Mouse (Mus musculus): ENCODE measurements around the gene Rrp1b.
"Not testable (repeated sequence)": the region's sequence is repeated elsewhere in the genome, so short reads cannot be mapped to it uniquely, and the experiment has no call there.

Gene Rrp1b

DNA sequence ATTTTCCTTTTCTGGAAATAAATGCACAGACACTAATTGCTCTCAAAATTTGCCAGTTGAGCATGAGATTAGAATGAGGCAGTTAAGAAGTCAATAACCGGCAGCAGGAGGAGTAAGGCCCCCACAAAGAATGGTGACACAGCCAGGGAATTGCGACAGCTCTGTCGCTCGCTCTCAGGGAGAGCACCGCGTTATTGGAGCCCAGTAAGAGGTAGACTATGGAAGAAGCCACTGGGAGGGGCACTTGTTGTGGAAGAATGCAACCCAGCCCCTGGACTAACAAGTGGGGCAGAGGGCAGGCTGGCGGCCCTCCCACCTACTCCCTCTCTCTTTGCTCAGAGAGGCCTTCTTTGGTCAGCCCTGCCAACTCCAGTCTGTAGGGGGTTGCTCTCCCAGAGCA lies 4.2 kb upstream of the Rrp1b start:
- in situ Hi-C loops (cut with MboI, MseI): loop anchor here (10.0 kb wide), 1 partner anchor 517 kb away; the partner anchor contains the start of gene Wdr4

DNA sequence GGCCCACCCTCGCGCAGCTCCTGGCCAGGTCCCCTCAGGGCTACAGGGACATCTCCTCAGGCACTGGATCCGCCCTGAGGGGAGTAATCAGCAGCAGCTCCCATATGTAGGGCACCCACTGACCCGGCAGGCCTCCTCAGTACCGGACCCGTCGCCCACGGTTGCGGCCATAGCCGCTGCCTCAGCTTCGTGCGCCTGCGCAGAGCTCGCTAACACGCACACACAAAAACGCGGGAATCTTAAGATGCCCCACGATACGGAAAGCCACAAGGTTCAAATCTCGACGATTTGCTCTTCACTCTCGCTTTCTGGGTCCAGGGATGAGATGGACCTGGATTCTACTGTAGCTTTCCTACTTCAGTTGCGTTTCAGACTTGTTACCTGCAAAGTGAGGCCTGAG lies 1.6 kb upstream of the Rrp1b start:
- in situ Hi-C loops (cut with MboI, MseI): loop anchor here (10.0 kb wide), 1 partner anchor 520 kb away; the partner anchor contains the start of gene Wdr4

DNA sequence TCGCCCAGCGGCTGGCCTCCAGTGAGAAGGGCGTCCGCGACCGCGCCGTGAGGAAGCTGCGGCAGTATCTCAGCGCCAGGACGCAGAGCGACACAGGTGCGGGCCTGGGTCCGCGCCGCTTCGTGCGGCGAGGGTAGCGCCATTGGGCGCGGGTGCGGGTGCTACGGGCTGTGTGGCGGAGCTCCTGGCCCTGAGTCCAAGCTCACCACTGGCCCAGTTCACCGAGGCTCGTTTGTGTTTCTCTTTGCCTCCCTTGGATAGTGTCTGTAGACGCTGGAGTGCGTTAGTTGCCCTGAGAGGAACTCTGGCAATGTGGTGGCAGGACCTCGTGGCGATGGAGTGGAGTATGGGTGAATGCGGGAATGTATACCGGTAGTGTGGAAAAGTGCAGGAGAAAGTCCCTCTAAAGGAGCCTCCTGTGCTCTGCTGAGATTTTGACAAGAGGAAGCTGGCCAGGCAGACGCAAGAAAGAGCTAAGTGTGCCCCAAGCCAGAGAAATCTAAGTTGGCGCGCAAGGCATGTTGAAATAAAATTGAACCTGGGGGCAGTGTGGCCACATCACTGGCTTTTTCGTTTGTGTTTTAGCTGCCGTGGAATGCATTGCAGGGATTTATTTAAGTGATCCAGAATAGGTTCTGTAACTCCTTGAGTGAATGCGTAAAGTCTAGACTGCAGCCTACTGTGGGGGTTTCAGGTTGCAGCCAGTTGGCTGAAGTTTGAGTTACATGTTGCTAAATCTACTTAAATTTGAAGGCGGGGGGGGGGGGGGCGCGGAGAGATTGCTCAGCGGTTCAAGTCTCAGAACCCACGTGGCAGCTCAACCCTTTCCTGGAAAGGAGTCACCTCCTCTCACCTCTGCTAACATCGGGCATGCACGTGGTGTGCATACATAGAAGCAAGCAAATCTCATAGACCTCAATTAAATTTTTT lies 874 bp downstream of the Rrp1b start:
- in situ Hi-C loops (cut with MboI, MseI): loop anchor here (10.0 kb wide), 1 partner anchor 522 kb away; the partner anchor contains the start of gene Wdr4

- in situ Hi-C loops (cut with MboI, MseI): no loop called here
Measured at GRCm38 (mm10) chr17:32040263-32040662, 4.4 kb downstream of the Rrp1b start.

GRCm38 (mm10) chr17:32046541-32046940 lies 10.6 kb downstream of the Rrp1b start:
- in situ Hi-C loops (cut with MboI, MseI): no loop called here

DNA sequence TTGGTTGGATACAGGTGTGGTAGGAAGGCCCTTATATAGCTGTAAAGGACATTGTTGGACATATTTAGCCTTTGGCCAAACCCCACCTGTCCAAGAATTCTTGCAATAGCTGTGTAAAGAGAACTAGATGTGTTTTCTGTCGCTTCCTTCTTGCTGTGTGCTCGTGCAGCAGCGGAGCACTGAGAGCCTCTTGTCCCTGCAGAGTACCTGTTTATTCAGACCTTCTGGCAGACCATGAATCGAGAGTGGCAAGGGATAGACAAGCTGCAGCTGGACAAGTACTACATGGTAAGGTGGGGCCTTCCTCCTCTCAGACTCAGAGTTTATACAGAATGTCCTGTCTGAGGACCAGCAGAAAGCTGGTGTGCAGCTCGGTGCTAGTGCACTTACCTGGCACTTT lies 12.5 kb downstream of the Rrp1b start:
- in situ Hi-C loops (cut with MboI, MseI): no loop called here

GRCm38 (mm10) chr17:32049914-32050313 lies 14.0 kb downstream of the Rrp1b start:
- in situ Hi-C loops (cut with MboI, MseI): no loop called here

DNA sequence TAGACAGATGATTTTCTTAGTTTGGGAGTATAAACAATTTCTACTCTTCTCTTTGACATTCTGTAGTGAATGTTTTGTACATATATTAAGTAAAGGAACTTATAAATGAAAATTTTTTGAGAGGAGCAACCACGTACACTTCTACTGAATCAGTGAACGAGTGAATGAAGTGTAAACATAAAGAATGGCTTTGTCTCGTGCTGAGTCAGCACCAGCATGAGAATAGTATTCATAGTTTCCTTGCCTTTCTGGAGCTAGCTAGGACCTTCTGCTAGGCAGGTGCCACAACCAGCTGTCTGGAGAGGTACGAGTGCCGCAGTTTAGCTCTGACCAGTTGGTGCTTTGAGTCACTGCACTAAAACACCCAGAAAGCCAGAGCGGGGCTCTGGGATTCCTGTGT lies 14.7 kb downstream of the Rrp1b start:
- in situ Hi-C loops (cut with MboI, MseI): no loop called here

DNA sequence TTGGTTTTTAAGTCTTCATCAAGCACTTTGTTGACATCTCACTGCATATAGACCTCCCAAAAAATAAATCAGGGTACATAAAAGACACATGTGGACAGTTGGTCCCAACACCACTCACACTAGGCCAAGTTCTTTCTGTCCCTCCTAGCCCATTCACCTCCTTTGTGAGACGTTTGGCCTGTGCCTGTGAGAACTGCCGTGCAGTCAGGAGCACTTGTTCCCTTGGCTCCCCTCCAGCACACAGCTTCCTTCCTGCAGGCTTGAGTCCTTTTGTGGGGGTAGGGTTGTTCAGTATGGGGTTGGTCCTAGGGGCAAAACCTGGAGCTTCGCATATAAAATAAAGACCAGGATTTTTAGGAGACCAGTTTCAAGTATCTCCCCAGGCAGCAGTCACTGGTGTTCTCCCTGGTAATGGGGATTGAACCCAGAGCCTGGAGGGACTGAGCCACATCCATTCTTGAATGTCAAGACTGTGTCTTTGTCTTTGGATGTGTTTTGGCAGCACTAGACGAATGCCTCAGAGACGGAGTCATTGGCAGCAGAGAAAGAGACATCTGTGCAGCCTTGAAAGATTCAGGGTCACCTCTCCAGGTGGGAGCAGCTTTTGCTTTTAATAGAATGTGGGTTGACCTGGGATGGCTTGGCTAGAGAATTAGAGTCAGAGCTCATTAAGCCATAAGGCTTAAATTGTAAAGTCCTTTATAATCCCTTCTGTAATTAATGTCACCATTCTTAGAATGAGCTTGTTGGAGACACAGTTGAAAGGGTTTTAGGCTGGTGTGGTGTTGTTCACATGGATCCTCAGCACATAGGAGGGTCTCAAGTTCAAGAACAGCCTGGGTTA lies 16.6 kb downstream of the Rrp1b start:
- in situ Hi-C loops (cut with MboI, MseI): no loop called here

GRCm38 (mm10) chr17:32053677-32054076 lies 17.8 kb downstream of the Rrp1b start:
- in situ Hi-C loops (cut with MboI, MseI): no loop called here

GRCm38 (mm10) chr17:32057843-32058242 lies 21.9 kb downstream of the Rrp1b start:
- in situ Hi-C loops (cut with MboI, MseI): no loop called here

DNA sequence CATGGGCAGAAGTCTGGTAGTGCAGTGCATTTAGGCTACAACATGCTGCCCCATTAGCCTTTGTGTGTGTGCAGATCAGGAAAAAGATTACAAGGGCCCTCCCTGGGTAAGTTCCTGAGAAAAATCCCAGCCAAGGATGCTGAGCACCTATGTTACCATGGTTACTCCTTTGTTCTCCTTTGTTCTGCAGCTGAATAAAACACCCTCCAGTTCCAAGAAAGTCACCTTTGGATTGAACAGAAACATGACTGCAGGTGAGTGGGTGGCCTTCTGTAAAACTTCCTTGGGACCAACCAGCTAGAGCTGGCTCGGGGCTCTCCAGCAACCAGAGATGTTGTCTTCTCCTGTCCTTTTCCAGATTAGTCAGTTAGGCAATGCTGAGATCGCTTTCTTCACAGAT lies 23.2 kb downstream of the Rrp1b start:
- in situ Hi-C loops (cut with MboI, MseI): no loop called here

DNA sequence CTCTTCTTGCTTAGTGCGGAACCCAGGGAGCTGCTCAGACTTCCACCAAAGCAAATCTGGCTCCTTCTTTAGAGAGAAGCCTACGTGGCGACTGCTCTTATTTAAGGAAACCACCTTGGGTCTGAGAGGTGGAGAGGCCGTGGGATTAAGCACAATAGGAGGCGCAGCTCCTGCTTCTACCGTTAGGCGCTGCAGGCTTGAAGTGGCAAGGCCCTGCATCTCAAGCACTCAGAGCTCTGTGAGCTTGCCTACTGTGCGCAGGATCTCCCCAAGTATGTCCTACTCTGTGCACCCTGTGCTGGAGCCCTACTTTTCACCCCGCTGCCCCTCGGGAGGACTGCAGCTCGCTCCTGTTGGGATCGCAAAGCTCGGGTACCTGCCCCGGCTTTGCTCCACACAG lies 25.3 kb downstream of the Rrp1b start:
- in situ Hi-C loops (cut with MboI, MseI): no loop called here

- in situ Hi-C loops (cut with MboI, MseI): no loop called here
Measured at GRCm38 (mm10) chr17:32063654-32064053, 27.8 kb downstream of the Rrp1b start.

GRCm38 (mm10) chr17:32064762-32065161 lies 28.9 kb downstream of the Rrp1b start:
- in situ Hi-C loops (cut with MboI, MseI): not testable (repeated sequence)

- in situ Hi-C loops (cut with MboI, MseI): no loop called here
Measured at GRCm38 (mm10) chr17:32067541-32067940, 31.6 kb downstream of the Rrp1b start.

DNA sequence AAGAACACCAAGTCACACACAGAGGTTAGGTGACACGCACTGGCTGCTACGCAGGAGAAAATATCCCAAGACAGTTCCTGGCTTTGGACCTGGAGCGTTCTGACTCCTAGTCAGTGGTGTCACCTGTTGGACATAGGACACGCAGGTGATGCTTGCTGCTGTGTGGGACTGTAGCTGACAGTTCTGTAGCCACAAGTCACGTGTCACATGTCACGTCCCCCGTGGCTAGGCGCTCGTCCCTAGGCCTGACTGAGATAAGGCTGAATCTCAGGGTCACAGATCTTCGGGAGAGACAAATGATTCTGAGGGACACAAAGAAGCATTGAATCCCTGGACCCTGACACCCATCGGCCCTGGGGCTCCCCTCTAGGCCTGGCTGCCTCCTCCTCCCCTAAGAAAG lies 32.5 kb downstream of the Rrp1b start:
- in situ Hi-C loops (cut with MboI, MseI): no loop called here

GRCm38 (mm10) chr17:32068810-32069209 lies 32.9 kb downstream of the Rrp1b start:
- in situ Hi-C loops (cut with MboI, MseI): no loop called here

DNA sequence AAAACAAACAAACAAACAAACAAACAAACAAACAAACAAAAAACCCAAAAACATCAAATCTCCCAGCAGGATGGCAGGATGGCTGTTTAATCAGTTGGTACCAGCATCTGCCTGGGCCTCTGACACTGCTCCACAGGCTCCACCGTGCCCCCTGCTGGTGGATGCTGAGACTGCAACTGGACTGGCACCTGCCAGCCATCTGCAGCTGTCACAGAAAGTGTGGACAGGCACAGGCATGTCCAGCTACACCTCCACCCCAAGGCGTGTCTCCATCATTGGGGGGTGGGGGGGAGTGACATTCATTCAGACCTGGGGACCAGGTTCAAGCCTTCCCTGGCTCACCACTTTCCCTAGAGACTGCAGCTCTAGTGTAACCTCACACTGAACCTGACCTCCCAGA lies 37.5 kb downstream of the Rrp1b start:
- in situ Hi-C loops (cut with MboI, MseI): no loop called here

- in situ Hi-C loops (cut with MboI, MseI): no loop called here
Measured at GRCm38 (mm10) chr17:32074658-32075057, 38.8 kb downstream of the Rrp1b start.

DNA sequence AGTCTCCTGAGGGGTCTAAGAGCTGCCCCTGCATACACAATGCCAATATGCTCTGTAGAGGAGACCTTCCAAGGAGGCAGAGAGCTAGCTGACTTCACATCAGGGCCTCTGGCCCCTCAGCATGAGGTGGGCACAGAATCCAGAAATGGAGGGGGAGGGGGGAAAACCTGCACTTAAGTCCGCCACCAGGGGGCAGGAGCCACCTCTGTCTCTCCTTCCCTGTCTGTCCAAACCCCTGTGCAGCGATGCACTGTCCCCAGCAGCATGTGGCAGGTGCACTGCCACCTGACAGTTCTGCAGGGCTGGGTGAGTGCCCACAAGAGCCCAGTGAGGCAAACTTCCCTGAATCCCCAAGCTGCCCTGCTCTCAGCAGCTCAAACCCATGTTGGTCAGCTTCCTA lies 39.3 kb downstream of the Rrp1b start:
- in situ Hi-C loops (cut with MboI, MseI): no loop called here

GRCm38 (mm10) chr17:32083351-32083750 lies 47.5 kb downstream of the Rrp1b start:
- in situ Hi-C loops (cut with MboI, MseI): no loop called here

Measured in regulatory T cell (primary cell).